Mouse (Mus musculus) neural tube, embryonic 13.5 days (tissue): ENCODE results near the gene Enpp3. TPM values are rescaled to one million over a fixed set of nuclear protein-coding genes. Genes with fewer than 3 reads are reported as not detected.

Source experiments
- polyA plus RNA-seq: library from polyadenylated mRNA; unstranded; fragments of >200 nt; fragmentation: Nextera tagmentation; extraction: Ambion mirVana; gene quantifications from 2 replicates; pipeline ENCODE4 v1.2.1, GENCODE M21; 2015

The Enpp3 gene
- polyA plus RNA-seq, 1 experiment from 2014 or later, result 4.6 TPM

Other genes starting within 250 kb of the Enpp3 start
- gene Ccn2, start 247.4 kb downstream of the Enpp3 start, polyA plus RNA-seq, result 2.6 and 4.5 TPM in 2 replicates
- gene Enpp1, start 130.7 kb downstream of the Enpp3 start, polyA plus RNA-seq, result 2.2 and 4.1 TPM in 2 replicates
- gene Med23, start 27.2 kb upstream of the Enpp3 start, polyA plus RNA-seq, result 25.0 and 27.4 TPM in 2 replicates
- gene Arg1, start 84.7 kb upstream of the Enpp3 start, polyA plus RNA-seq, result 5.2 and 7.3 TPM in 2 replicates